Mouse (Mus musculus) c-Kit-positive CD71-negative TER-119-negative erythroid progenitor cells, embryonic 14.5 days (primary cell): Measurements from ENCODE around the gene Ero1l.

Experiments
- DNase-seq: peaks from one replicate; pipeline ENCODE4 v3.0.0-alpha.2; 2013; ENCODE audit warnings: low read depth

Ero1l gene

DNA sequence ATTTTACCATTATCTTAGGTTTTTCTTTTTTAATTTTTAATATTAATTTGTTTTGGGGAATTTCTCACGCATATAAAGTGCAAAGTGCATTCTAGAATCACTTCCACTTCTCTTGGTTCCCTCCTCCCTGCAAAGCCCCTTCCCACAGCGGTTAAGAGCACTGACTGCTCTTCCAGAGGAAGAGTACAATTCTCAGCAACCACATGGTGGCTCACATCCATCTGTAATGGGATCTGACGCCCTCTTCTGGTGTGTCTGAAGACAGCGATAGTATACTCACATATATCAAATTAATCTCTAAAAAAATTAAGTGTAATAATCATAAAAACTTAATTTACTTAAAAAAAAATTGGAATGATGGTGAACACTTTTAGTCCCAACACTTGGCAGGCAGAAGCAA, 14.2 kb downstream of the Ero1l start:
- DNase-seq = no peak

DNA sequence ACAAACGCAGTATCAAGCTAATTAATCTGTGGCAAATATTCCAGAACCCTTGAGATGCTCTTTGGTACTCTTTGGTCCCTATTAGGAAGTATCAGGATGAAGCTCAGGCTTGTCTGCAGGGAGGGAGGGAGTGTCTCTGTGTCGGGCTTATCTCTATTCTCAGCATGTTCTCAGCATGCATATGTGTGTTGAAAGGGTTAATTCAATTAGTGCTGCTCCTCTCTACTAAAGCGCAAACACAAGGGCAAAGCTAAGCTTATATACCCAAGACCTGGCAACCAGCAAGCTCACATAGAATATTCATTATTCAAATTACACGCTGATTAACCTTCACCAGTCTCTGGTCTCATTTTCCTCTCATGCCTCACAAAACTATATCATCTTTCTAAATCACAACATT, 14.6 kb downstream of the Ero1l start:
- DNase-seq = no peak

DNA sequence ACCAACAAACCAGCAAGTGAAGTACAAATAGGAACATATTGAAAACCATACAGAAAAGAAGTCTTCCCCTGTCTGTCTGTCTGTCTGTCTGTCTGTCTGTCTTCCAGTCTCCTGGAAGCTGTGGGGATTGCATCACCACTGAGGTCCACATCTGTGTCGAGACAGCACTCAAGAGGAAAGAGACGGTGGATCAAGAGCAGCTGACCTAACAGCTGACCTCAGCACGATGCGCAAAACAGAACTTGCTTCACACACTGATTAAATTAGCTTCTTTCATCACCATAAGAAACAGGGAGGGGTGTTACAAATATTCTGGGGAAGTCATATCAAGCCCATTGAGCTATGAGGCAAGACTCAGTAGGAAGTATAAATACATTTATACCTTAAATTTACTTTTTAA, 27.0 kb downstream of the Ero1l start:
- no peak for DNase-seq

DNA sequence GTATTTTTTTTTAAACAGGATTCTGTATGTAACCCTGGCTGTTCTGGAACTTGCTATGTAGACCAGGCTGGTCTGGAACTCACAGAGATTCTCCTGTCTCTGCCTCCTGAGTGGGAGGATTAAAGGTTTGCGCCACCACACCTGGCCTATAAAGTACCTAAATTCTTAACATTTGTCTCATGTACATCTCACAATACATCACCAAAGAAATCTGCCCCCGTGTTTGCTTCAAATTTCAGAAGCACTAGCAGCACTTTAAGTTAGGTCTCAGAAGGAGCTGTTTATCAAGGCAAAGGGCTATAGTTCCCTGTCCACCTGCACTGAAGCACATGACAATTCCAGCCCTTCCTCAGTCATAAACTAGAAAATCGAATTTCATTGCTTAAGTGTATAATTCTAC, 36.5 kb downstream of the Ero1l start:
- DNase-seq = no peak

DNA sequence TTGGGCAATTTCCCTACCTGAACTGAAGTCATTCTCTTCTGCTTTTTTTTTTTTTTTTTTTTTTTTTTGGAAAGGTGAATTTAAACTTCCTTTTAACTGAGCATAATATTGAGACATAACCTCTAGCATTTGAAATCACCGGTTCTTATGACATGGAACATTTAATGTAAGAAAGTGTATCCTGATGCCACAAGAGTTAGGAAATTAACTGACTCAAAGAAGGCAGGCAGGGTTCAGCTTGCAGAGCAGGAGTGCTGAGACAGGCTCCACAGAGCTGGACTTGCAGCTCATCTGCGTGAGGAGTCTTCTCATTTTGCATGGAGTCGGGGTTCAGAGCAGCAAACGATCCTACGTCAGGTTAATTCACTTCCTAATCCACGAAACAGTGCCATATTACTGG, 42.8 kb downstream of the Ero1l start:
- DNase-seq = no peak

DNA sequence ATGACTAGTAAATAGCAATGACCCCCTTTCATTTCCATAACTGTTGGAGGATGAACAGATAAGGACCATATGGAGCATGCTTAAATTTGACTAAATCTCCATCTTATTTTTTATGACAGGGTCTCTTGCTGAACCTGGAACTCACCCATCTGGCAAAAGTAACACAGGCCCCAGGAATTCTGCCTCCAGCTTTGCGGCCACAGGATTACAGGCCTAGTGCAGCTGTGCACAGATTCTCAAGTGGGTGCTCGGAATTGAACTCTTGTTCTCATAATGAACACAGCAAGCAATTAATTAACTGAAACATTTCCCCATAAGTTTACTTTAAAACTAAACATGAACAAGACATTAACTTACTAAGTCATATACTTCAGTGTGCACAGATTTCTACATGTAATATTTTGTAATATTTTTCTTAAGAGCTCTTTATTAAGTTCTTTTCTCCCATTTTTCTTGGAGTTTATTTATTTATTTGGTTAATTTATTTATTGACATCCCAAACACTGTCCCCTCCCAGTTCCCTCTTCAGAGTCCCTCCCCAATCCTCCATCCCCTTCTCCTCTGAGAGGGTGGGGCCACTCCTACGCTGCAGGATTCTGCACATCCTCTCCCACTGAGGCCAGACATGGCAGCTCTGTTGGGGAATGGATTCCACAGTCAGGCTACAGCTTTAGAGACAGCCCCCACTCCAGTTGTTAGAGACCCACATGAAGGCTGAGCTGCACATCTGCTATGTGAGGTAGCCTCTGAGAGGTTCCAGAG, 54.6 kb downstream of the Ero1l start:
- no peak for DNase-seq

- DNase-seq = no peak
These were observed 67.0 kb downstream of the Ero1l start for GRCm38 (mm10) chr14:45251548-45252076.

GRCm38 (mm10) chr14:45241613-45242012, 77.0 kb downstream of the Ero1l start:
- DNase-seq = no peak

- DNase-seq = no peak
These were observed 79.5 kb downstream of the Ero1l start for GRCm38 (mm10) chr14:45239042-45239441.
